In the genomic region with DNA sequence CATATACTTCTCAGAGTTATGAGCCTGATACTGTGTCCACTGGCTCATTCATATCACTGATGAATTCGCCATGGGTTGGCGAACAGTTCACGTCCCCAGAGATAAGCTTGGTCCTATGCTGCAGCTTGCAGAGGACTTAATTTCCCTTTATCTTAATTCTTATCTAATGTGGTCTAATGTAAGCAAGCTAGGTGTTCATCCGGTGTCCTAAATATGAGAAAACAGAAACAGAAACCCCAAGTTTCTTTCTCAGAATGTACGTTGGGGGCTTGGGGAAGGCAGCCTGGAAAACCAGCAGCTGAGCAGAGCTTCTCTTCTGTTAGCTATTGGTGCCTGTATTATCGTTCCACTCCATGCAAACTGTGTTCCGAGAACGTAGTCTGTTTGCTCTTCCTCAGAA, we compare ENCODE assay signal across 25 mouse cellular contexts.
A peak's percentile ranks its signal among the peaks of the same experiment; 100 is the strongest.
DNase-seq lines count a peak whose midpoint lies in the region; ATAC-seq and TF ChIP-seq lines count a peak whose summit lies in the region.
"Had no signal": no experiment of that assay in that cellular context is flagged by ENCODE, and none has a peak within 500 bp of the region (broad histone marks: within the 10 kb centered on the region; RNA-seq: fewer than 3 reads in every experiment).

No protein-coding gene starts in this region.

- H3K9me3 ChIP-seq in intestine, postnatal 0 days (ENCODE audit: control insufficient read depth), result no peaks in the 10 kb centered on the region
- no peaks in the 10 kb centered on the region for H3K9me3 ChIP-seq in intestine, embryonic 16.5 days (ENCODE audit: control insufficient read depth, low read length)
- no peaks in the 10 kb centered on the region for H3K9me3 ChIP-seq in stomach, postnatal 0 days (ENCODE audit: control insufficient read depth, low read length)
- no peaks in the 10 kb centered on the region for H3K9me3 ChIP-seq in kidney, embryonic 16.5 days (ENCODE audit: low read length)
- H3K9me3 ChIP-seq: embryonic facial prominence, embryonic 13.5 days; embryonic facial prominence, embryonic 15.5 days; forebrain, embryonic 10.5 days; forebrain, embryonic 12.5 days had no signal

- no peak for ATAC-seq in intestine, postnatal 0 days
- ATAC-seq in intestine, embryonic 16.5 days, result no peak
- peak; percentile 55 for ATAC-seq in CD4-positive, CD25-positive, alpha-beta regulatory T cell, adult 4 months
- ATAC-seq in stomach, postnatal 0 days (ENCODE audit: low FRiP score, low TSS enrichment), result no peak
- no peak for ATAC-seq in kidney, embryonic 16.5 days (ENCODE audit: low FRiP score, low TSS enrichment)
- ATAC-seq: forebrain, embryonic 14.5 days; forebrain, embryonic 16.5 days had no signal

- H3K4me2 ChIP-seq in intestine, postnatal 0 days (replicated peaks; ENCODE audit: low read depth), result no peak overlapping the region
- no peak overlapping the region for H3K4me2 ChIP-seq in intestine, embryonic 16.5 days (ENCODE audit: low read depth, low read length)
- no peak overlapping the region for H3K4me2 ChIP-seq in stomach, postnatal 0 days (replicated peaks; ENCODE audit: low read depth)
- no peak overlapping the region for H3K4me2 ChIP-seq in kidney, embryonic 16.5 days (replicated peaks; ENCODE audit: low read depth, low read length)
- H3K4me2 ChIP-seq: embryonic facial prominence, embryonic 13.5 days; embryonic facial prominence, embryonic 15.5 days; forebrain, embryonic 12.5 days had no signal

- peak; percentile 36 for DNase-seq in induced T-regulatory cell, adult 2 months (ENCODE audit: low read depth)
- no peak for DNase-seq in stomach, postnatal 0 days (ENCODE audit: low spot score)
- DNase-seq in spleen, adult 18-20 months, result no peak
- DNase-seq in urinary bladder, postnatal 14 days (ENCODE audit: low spot score), result no peak
- DNase-seq: adrenal gland, postnatal 10 days; adrenal gland, postnatal 25 days; B cell, adult 2 months; cerebellum, adult 11 months; cerebellum, adult 18-20 months; cerebellum, adult 8-10 months; cerebellum, adult 9-11 months; cerebellum, postnatal 14 days; cerebellum, postnatal 36 days; embryo, embryonic 11 days had no signal

- no peaks in the 10 kb centered on the region; the same call in 1 of the 2 replicates for H3K4me1 ChIP-seq in intestine, postnatal 0 days (replicated peaks; ENCODE audit: control insufficient read depth, insufficient read depth, low read length)
- no peaks in the 10 kb centered on the region for H3K4me1 ChIP-seq in intestine, embryonic 16.5 days (ENCODE audit: control insufficient read depth, insufficient read depth, low read length)
- H3K4me1 ChIP-seq in stomach, postnatal 0 days (replicated peaks; ENCODE audit: control insufficient read depth, insufficient read depth), result no peaks in the 10 kb centered on the region
- no peaks in the 10 kb centered on the region for H3K4me1 ChIP-seq in kidney, embryonic 16.5 days (ENCODE audit: insufficient read depth, low read length)
- H3K4me1 ChIP-seq: embryonic facial prominence, embryonic 13.5 days; embryonic facial prominence, embryonic 15.5 days; forebrain, embryonic 10.5 days; forebrain, embryonic 12.5 days had no signal

- WGBS in intestine, postnatal 0 days, result 77% methylated on average over 8 of the region's 8 CpGs
- 87% methylated on average over 8 of the region's 8 CpGs for WGBS in intestine, embryonic 16.5 days
- WGBS in stomach, postnatal 0 days, result 66% methylated on average over 8 of the region's 8 CpGs
- 86% methylated on average over 8 of the region's 8 CpGs for WGBS in kidney, embryonic 16.5 days

- TF ChIP-seq EP300 in stomach, postnatal 0 days (optimal IDR thresholded peaks at IDR 0.05), result no peak

- H3K36me3 ChIP-seq in intestine, postnatal 0 days (ENCODE audit: control insufficient read depth, insufficient read depth), result no peaks in the 10 kb centered on the region
- H3K36me3 ChIP-seq in intestine, embryonic 16.5 days (ENCODE audit: control insufficient read depth, insufficient read depth, low read length), result no peaks in the 10 kb centered on the region
- no peaks in the 10 kb centered on the region for H3K36me3 ChIP-seq in stomach, postnatal 0 days (ENCODE audit: control insufficient read depth, insufficient read depth, low read length)
- no peaks in the 10 kb centered on the region for H3K36me3 ChIP-seq in kidney, embryonic 16.5 days (ENCODE audit: insufficient read depth, low read length)
- H3K36me3 ChIP-seq: embryonic facial prominence, embryonic 13.5 days; embryonic facial prominence, embryonic 15.5 days; forebrain, embryonic 10.5 days; forebrain, embryonic 12.5 days had no signal

- no peak overlapping the region for H3K9ac ChIP-seq in intestine, postnatal 0 days (ENCODE audit: low read depth, low read length)
- H3K9ac ChIP-seq in intestine, embryonic 16.5 days (ENCODE audit: low read depth, low read length), result no peak overlapping the region
- no peak overlapping the region for H3K9ac ChIP-seq in stomach, postnatal 0 days (ENCODE audit: low read length)
- no peak overlapping the region for H3K9ac ChIP-seq in kidney, embryonic 16.5 days (replicated peaks; ENCODE audit: low read length)
- H3K9ac ChIP-seq: embryonic facial prominence, embryonic 13.5 days; embryonic facial prominence, embryonic 15.5 days; forebrain, embryonic 12.5 days had no signal

- H3K4me3 ChIP-seq in intestine, postnatal 0 days (ENCODE audit: low read depth, low read length), result no peak overlapping the region
- H3K4me3 ChIP-seq in intestine, embryonic 16.5 days (ENCODE audit: low read length), result no peak overlapping the region
- H3K4me3 ChIP-seq in stomach, postnatal 0 days (ENCODE audit: low read depth, low read length), result no peak overlapping the region
- no peak overlapping the region for H3K4me3 ChIP-seq in kidney, embryonic 16.5 days (ENCODE audit: low read length)
- H3K4me3 ChIP-seq: embryonic facial prominence, embryonic 13.5 days; embryonic facial prominence, embryonic 15.5 days; erythroblast, embryonic 14.5 days; forebrain, embryonic 10.5 days; forebrain, embryonic 12.5 days had no signal

- H3K27ac ChIP-seq in intestine, postnatal 0 days (ENCODE audit: low read depth, low read length), result peak overlapping the region; percentile 62
- H3K27ac ChIP-seq in intestine, embryonic 16.5 days (ENCODE audit: low read length), result no peak overlapping the region
- peak overlapping the region; percentile 74 for H3K27ac ChIP-seq in stomach, postnatal 0 days (replicated peaks)
- H3K27ac ChIP-seq in kidney, embryonic 16.5 days (ENCODE audit: low read length), result no peak overlapping the region
- H3K27ac ChIP-seq: embryonic facial prominence, embryonic 13.5 days; embryonic facial prominence, embryonic 15.5 days; forebrain, embryonic 10.5 days; forebrain, embryonic 12.5 days had no signal

- no peak for TF ChIP-seq CTCF in intestine, postnatal 0 days (IDR thresholded peaks at IDR 0.05; ENCODE audit: low read depth)
- no peak for TF ChIP-seq CTCF in stomach, postnatal 0 days (IDR thresholded peaks at IDR 0.05; ENCODE audit: low read depth)

- H3K27me3 ChIP-seq in intestine, postnatal 0 days (replicated peaks; ENCODE audit: control insufficient read depth, insufficient read depth, low read length), result no peaks in the 10 kb centered on the region
- no peaks in the 10 kb centered on the region for H3K27me3 ChIP-seq in intestine, embryonic 16.5 days (replicated peaks; ENCODE audit: control insufficient read depth, insufficient read depth, low read length)
- H3K27me3 ChIP-seq in stomach, postnatal 0 days (ENCODE audit: control insufficient read depth, insufficient read depth, low read length), result no peaks in the 10 kb centered on the region
- no peaks in the 10 kb centered on the region for H3K27me3 ChIP-seq in kidney, embryonic 16.5 days (ENCODE audit: insufficient read depth, low read length)
- H3K27me3 ChIP-seq: embryonic facial prominence, embryonic 13.5 days; embryonic facial prominence, embryonic 15.5 days; forebrain, embryonic 12.5 days had no signal

Comparison
In these comparisons a context has a peak if more than half of its experiments do, and no peak if none do; other contexts are left out.
1. H3K27ac ChIP-seq: peak in intestine, postnatal 0 days (single experiment) and stomach, postnatal 0 days (single experiment); none in intestine, embryonic 16.5 days (single experiment) and kidney, embryonic 16.5 days (single experiment).